Mouse (Mus musculus) retina, adult 2 months (tissue): ENCODE data around the gene Zp1.

Experiments used
- DNase-seq: peaks from one replicate; pipeline ENCODE4 v3.0.0-alpha.2; 2012; ENCODE audit warnings: low read depth, low spot score

Zp1 gene

DNA sequence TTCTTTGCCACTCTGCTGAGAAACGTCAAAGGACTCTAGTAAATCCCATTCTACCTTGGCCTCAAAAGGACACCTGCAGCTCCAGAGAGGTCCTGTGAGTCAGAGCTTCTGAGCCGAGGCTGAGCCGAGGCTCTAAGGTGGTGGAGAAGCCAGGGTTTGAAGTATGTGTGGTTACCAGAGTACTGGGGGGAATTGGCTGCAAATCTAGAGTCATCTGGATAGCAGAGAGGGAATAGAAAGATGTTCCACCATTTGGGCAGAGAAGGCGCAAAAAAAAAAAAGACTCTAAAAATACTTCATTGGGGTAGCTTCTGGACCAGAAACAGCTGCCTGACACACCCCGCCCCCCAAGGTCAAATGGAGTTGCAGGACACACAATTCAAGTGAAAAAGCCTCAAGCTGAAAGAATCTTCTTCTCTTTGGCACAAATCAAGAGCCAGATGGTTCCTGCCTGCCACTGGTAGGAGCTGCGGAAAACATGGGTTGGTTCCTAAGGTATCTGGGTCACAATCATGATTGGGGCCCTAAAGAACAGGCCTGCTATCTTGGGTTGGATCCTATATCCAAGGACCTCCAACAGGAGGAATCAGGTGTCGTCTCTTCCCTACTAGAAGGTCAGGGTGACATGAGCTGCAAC, 42.1 kb downstream of the Zp1 start:
- no peak for DNase-seq

DNA sequence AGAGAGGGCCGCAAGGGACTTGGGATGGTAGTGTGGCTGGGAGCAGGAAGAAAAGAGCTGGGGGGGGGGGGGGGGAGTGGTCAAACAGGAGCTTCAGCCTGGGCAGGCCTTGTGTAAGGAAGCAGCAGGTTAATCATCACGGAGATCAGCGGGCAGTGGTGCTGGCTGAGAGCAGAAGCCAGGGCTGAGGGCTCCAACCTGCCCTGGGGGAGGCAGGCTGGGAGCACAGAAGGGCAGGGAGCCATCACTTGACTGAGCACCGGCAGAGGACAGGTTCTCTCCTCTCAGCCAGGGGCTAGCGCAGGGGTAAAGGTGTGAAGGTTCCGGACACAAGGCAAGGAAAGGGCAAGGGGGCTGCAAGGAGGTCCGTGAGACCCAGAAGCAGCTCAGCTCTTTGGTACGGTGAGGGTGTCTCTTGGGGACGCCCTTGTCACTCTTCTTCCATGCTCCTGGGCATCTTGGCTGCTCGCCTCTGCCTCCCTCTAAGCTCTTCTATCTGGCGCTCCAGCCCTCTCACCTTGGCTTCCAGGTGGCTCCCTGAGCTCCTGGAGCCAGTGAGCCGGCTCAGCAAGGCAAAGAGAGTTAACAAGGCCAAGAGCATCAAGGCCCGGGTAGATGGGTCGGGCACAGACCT, 49.0 kb downstream of the Zp1 start:
- no peak for DNase-seq

DNA sequence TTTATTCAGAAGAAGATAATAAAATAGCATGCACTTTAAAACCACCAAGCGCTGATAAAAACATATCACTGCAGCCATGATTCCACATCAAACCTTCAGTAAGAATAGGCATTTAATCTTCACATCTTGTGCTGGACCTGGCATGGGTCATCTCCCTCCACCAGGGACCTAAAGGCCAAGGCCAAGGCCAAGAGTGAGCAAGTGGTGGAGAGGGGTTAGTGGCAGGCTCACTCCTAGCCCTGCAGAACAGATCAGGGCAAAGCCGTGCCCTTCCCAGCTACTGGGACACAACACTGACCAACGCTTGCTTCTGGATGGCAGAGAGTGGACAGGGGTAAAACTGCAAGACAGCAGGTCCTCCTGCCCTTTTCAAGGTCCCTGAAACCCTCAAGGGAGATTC, 49.8 kb downstream of the Zp1 start:
- no peak for DNase-seq

DNA sequence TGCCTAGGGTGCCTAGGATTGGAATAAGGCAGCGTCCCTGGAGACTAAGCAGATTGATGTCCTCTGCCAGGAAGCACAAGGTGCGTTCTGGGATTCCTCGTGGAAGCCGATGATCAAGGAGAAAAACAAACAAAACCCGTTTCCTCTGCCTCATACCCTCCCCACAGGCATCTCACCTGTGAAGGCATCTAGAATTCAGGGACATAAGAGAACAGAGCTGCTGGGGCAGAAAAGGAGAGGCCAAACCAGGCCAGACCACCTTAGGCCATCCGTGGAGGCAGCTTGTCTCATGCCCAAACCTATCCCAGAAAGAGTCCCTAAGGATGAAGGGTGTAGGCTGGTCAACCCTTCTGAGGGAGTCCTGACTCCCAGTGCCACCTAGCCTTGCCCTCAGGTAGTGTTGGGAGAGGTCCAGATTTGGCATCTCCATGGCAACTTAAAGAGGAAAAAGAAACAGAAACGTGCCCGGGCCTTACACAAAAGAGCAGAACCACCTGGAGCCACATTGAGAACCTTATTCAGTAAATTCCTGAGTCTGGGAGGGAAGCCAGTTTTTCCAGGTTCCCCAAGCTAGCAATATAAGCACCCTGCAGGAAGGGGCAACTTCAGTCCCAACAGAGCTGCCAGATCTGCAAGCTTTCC, 50.4 kb downstream of the Zp1 start, which contains the start of gene Tmem132a:
Tmem132a (minus strand) TSS at position 55 of the 642 bp plus-strand sequence.
- DNase-seq, result no peak

DNA sequence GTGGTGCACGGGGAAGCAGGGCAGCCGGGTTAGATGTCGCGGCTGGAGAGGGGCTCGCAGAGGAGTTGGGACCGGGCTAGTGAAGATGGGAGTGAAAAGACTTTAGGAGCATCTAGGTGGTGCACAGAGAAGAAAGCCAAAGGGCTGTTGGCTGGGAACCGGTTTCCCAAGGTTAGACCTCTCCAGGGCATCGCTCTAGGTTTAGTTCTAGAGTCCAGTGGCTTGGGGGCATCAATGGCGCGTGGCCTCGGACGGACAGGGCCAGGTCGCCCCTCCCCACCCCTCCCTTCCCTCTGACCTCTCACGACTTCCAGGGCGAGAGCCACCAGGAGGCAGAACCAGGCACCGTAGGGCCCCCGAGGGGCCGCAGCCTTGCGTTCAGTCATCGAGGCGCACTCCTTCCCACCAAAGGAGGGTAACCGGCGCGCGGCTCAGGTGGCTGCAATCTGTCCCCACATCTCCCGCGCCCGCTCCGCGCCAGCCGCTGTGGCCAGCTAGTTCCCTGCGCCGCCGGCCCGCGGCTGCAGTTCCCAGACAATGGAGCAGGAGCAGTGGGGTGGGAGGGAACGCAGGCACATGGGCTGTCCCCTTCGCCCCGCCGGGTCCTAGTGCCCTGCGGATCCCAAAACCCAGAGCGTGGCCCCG, 51.1 kb downstream of the Zp1 start:
- no peak for DNase-seq

DNA sequence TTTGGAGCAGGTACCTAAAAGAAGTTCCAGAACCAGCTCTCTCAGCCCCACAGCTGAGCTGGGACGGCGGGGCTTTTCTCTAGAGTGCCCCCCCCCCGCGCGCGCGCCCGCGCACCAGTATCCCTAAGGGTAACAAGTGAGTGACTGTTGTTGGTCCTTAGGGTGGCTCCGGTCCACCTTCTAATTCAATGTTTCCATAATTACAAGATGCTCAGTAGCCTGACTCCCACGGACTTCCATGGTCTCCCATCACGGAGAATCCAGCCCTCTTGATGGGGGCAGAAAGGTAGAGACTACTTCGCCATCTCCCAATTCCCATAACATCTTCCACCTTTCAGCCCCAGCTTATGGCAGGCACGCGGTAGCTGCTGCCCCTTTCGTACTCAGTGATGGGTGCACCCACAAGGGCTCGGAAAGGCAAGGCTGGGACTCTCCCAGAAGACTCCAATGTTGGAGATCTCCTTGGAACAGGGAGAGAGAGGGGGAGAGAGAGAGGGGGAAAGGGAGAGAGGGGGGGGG, 51.8 kb downstream of the Zp1 start:
- DNase-seq, result no peak

DNA sequence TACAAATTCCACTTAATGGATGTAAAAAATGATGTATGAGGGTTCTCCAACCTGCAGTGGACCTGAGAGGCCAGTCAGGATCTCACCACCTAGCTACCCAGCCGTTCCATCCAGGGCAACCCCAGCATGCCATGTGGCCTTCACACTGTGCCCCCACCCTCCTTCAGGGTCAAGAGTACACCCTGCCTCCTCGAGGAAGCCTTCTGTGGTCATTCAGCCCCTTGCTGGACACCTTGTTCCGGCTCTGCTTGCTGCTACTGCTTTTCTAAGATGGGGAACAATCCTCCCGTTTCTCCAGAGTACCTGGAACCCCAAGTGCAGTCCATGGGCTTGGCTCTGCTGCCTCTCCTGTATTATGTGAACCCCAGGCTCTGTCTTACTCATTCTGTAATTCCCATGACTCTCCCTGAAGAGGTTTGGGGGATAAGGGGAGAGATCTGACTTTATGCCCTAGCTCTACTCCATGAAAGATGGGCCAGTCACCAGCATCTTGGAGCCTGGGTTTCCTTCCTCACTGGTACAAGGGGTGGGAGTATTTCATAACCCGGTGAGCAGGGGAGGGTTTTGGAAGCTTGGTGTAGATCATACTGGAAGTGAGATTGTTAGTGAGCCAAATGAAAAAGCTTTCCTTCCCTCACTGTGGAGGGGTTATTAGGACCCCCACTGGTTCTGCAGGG, 52.3 kb downstream of the Zp1 start:
- DNase-seq, result no peak

DNA sequence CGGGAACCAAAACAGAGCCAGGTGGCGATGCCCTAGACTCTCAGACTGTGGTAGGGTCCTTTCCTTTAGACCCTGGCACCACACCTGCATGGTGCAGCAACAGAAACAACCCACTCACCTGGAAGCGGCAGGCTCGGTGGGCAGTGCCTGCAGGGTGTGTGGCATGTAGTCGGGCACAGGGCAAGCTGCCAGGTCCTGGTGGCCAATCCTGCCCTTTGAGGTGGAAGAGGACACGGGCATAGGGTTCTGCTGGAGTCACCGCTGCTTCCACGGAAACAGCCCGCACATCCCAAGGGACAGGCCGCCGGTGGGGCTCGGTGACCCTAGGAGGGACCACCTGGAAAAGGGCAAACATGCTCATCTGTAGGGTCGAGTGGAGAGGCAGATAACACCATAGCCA, 54.1 kb downstream of the Zp1 start:
- no peak for DNase-seq
